ENCODE assay signal across 8 mouse cellular contexts in genomic region chr1:134513312-134513860, GRCm38 (mm10). TPM values are rescaled to one million over a fixed set of nuclear protein-coding genes. Genes with fewer than 3 reads are reported as not detected.
DNase-seq lines count a peak whose midpoint lies in the region; ATAC-seq and TF ChIP-seq lines count a peak whose summit lies in the region.

No protein-coding gene starts in this region.

- H3K4me2 ChIP-seq in heart, embryonic 15.5 days: peak overlapping the region; percentile 93

- no peaks in the 10 kb centered on the region for H3K36me3 ChIP-seq in heart, embryonic 15.5 days

- intact Hi-C loops in gastrocnemius, adult 2 months (cut with DNase I): no loop called here
- intact Hi-C loops in gastrocnemius, postnatal 36 days (cut with DNase I): no loop called here

- H3K4me1 ChIP-seq in heart, embryonic 15.5 days (replicated peaks): peaks cover 21% of the 10 kb centered on the region

- DNase-seq in gastrocnemius, adult 2 months: peak; percentile 47
- DNase-seq in gastrocnemius, postnatal 36 days: no peak
- peak; percentile 63 for DNase-seq in embryo, embryonic 10 days (ENCODE audit: low spot score)
- DNase-seq in kidney, postnatal 4 days: peak; percentile 56 to 67
- peak; percentile 48 for DNase-seq in testis, postnatal 14 days (ENCODE audit: low spot score)
- DNase-seq in right cerebral cortex, postnatal 25 days: no peak

- peak overlapping the region; percentile 57 for H3K9ac ChIP-seq in heart, embryonic 15.5 days

- 2% methylated on average over 38 of the region's 38 CpGs for WGBS in heart, embryonic 15.5 days

- H3K4me3 ChIP-seq in gastrocnemius, adult 2 months: peak overlapping the region; percentile 72
- peak overlapping the region; percentile 55 for H3K4me3 ChIP-seq in heart, embryonic 15.5 days

- TF ChIP-seq CTCF in gastrocnemius, adult 2 months (IDR thresholded peaks at IDR 0.05): no peak

- peaks cover 14% of the 10 kb centered on the region; the same call in 1 of the 2 replicates for H3K27me3 ChIP-seq in heart, embryonic 15.5 days

- ATAC-seq in heart, embryonic 15.5 days (replicated peaks; ENCODE audit: insufficient number of reproducible peaks, insufficient read depth, low FRiP score, low read depth): no peak
- peak; percentile 76 for ATAC-seq in megakaryocyte-erythroid progenitor cell, adult 5-6 weeks (replicated peaks; ENCODE audit: low FRiP score, low TSS enrichment, poor library complexity, severe bottlenecking)

- no peak overlapping the region; the same call in 1 of the 2 replicates for H3K27ac ChIP-seq in gastrocnemius, adult 2 months
- H3K27ac ChIP-seq in heart, embryonic 15.5 days: no peak overlapping the region

- H3K9me3 ChIP-seq in heart, embryonic 15.5 days (replicated peaks): no peaks in the 10 kb centered on the region

RNA-seq across cellular contexts. Expression of gene Rabif, which starts 18.9 kb away (rescaled TPM):
- 1 to 10 TPM; 5.5 to 6.7 TPM for total RNA-seq in gastrocnemius, adult 2 months (2021)
- 1 to 10 TPM; 5.1 to 5.5 TPM for total RNA-seq in gastrocnemius, postnatal 36 days (2021)
- polyA plus RNA-seq in heart, embryonic 15.5 days (2015; fragmentation: Nextera tagmentation; extraction: Ambion mirVana): 25.8 and 29.3 TPM in 2 replicates
- 16.3 and 31.0 TPM in 2 replicates for total RNA-seq in megakaryocyte-erythroid progenitor cell, adult 5-6 weeks (2014; fragmentation: Nextera tagmentation)
- 20.9 and 21.3 TPM in 2 replicates for total RNA-seq in megakaryocyte-erythroid progenitor cell, adult 5-6 weeks (2017)

RNA-seq across cellular contexts. Expression of gene Mgat4e, which starts 36.1 kb away (rescaled TPM):
- total RNA-seq in gastrocnemius, adult 2 months (2021): not detected
- not detected for total RNA-seq in gastrocnemius, postnatal 36 days (2021)
- polyA plus RNA-seq in heart, embryonic 15.5 days (2015; fragmentation: Nextera tagmentation; extraction: Ambion mirVana): not detected in 2 replicates
- not detected in 2 replicates for total RNA-seq in megakaryocyte-erythroid progenitor cell, adult 5-6 weeks (2014; fragmentation: Nextera tagmentation)
- not detected in 2 replicates for total RNA-seq in megakaryocyte-erythroid progenitor cell, adult 5-6 weeks (2017)

RNA-seq across cellular contexts. Expression of gene Kdm5b, which starts 46.6 kb away (rescaled TPM):
- total RNA-seq in gastrocnemius, adult 2 months (2021): 1 to 10 TPM; 9.7 to 9.8 TPM
- total RNA-seq in gastrocnemius, postnatal 36 days (2021): 10 to 100 TPM in 1 of 2 experiments, 1 to 10 TPM in 1; 9.2 to 11.1 TPM
- 25.9 and 32.0 TPM in 2 replicates for polyA plus RNA-seq in heart, embryonic 15.5 days (2015; fragmentation: Nextera tagmentation; extraction: Ambion mirVana)
- total RNA-seq in megakaryocyte-erythroid progenitor cell, adult 5-6 weeks (2014; fragmentation: Nextera tagmentation): 35.0 and 42.7 TPM in 2 replicates
- total RNA-seq in megakaryocyte-erythroid progenitor cell, adult 5-6 weeks (2017): 25.5 and 41.3 TPM in 2 replicates

RNA-seq across cellular contexts. Expression of gene Klhl12, which starts 58.1 kb away (rescaled TPM):
- 10 to 100 TPM; 17.9 to 20.6 TPM for total RNA-seq in gastrocnemius, adult 2 months (2021)
- total RNA-seq in gastrocnemius, postnatal 36 days (2021): 10 to 100 TPM; 14.4 to 15.1 TPM
- polyA plus RNA-seq in heart, embryonic 15.5 days (2015; fragmentation: Nextera tagmentation; extraction: Ambion mirVana): 17.5 and 19.9 TPM in 2 replicates
- total RNA-seq in megakaryocyte-erythroid progenitor cell, adult 5-6 weeks (2014; fragmentation: Nextera tagmentation): 62.2 and 79.3 TPM in 2 replicates
- total RNA-seq in megakaryocyte-erythroid progenitor cell, adult 5-6 weeks (2017): 49.9 and 60.7 TPM in 2 replicates

Comparison
In these comparisons a context has a peak if more than half of its experiments do, and no peak if none do; other contexts are left out.
1. DNase-seq: peak in gastrocnemius, adult 2 months (single experiment), embryo, embryonic 10 days (single experiment), kidney, postnatal 4 days (2 of 2) and testis, postnatal 14 days (single experiment); none in gastrocnemius, postnatal 36 days (0 of 2) and right cerebral cortex, postnatal 25 days (single experiment).